Mouse (Mus musculus) midbrain, embryonic 11.5 days (tissue): ENCODE measurements at regions not wholly inside any gene's neighbourhood (a gene's known extent, or its start where the extent isn't known, plus 50 kb on each side); places are given as distances from the start of the nearest gene placed in this dataset.

ENCODE experiments used
- ATAC-seq: fragments of 200-750 bp; cut with Nextera tagmentation; 2 replicates; pipeline ENCODE4 v1.8.0; 2017; ENCODE audit warnings: moderate TSS enrichment, moderate library complexity; ENCODE audit not compliant: low FRiP score
- DNase-seq: peaks from one replicate; pipeline ENCODE4 v3.0.0; 2015; ENCODE audit warnings: low spot score; ENCODE audit errors: missing footprints
- H3K27ac ChIP-seq: fragments of 300-500 bp; sonication (generic); 2 replicates; pipeline ENCODE4 v1.5.1; 2014; ENCODE audit warnings: low read depth, low read length
- H3K27me3 ChIP-seq: fragments of 300-500 bp; sonication (generic); 2 replicates; pipeline ENCODE4 v1.6.1; 2014; ENCODE audit warnings: mild to moderate bottlenecking, low read length, moderate library complexity, mixed read lengths; ENCODE audit not compliant: control insufficient read depth, insufficient read depth
- H3K36me3 ChIP-seq: fragments of 300-500 bp; sonication (generic); 2 replicates; pipeline ENCODE4 v1.6.1; 2014; ENCODE audit warnings: mild to moderate bottlenecking, low read length, moderate library complexity, mixed read lengths; ENCODE audit not compliant: control insufficient read depth, insufficient read depth
- H3K4me1 ChIP-seq: fragments of 300-500 bp; sonication (generic); 2 replicates; pipeline ENCODE4 v1.6.1; 2014; ENCODE audit warnings: low read length; ENCODE audit not compliant: control insufficient read depth, insufficient read depth
- H3K4me2 ChIP-seq: fragments of 300-500 bp; sonication (generic); 2 replicates; pipeline ENCODE4 v1.6.1; 2014; ENCODE audit warnings: mild to moderate bottlenecking, moderate library complexity
- H3K4me3 ChIP-seq: fragments of 300-500 bp; sonication (generic); 2 replicates; pipeline ENCODE4 v1.5.1; 2014; ENCODE audit warnings: low read depth, low read length
- H3K9ac ChIP-seq: fragments of 300-500 bp; sonication (generic); 2 replicates; pipeline ENCODE4 v1.6.1; 2014; ENCODE audit warnings: low read length
- H3K9me3 ChIP-seq: fragments of 300-500 bp; sonication (generic); 2 replicates; pipeline ENCODE4 v1.6.1; 2016; ENCODE audit warnings: low read length; ENCODE audit not compliant: control insufficient read depth
- WGBS: fragments of 180-500 bp; shearing (Covaris S2); extraction: QIAGEN DNeasy Blood & Tissue Kit; methylation state at CpG from one replicate; pipeline ENCODE4 v1.1.7; 2014; 5-methylcytosine and 5-hydroxymethylcytosine counted together

DNA sequence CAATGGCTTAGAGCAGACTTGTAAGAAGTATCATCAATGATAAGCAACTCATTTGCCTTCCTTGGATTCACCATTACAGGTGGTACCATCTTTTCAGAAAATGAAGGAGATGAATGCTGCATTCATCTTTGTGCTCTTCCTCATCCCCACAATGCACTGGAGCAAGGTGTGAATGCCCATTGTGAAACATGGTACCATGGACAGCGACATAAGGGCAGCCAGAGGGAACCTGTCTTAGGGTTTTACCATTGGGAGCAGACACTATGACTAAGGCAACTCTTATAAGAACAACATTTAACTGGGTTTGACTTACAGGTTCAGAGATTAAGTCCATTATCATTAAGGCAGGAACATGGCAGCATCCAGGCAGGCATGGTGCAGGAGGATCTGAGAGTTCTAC lies 60.1 kb upstream of the Kcnj6 start:
- H3K4me3 ChIP-seq: no peak overlapping the region

DNA sequence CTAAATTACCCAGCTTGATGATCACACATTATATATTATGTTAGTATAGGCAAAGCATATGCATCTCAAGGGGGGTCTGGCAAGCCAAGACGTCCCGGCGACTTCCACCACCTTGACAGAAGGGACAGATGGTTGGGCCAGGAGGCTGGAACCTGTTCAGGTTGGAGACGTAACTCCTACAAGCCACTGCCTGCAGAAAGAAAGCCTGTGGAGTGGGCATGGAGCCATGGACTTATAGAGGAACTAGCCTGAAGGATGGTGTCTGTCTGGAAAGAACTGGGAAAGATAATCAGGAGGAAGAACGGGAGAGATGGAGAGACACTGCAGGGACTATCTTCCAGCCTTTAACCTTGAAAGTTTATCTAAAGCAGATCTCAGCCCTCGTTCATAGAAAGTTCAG lies 66.9 kb upstream of the Kcnj6 start:
- ATAC-seq (no peak), DNase-seq (no peak)
- no peak overlapping the region for H3K4me3 ChIP-seq
- no peak overlapping the region for H3K27ac ChIP-seq
- H3K9ac ChIP-seq: no peak overlapping the region
- H3K4me1 ChIP-seq: no peaks in the 10 kb centered on the region
- no peaks in the 10 kb centered on the region for H3K9me3 ChIP-seq
- no peaks in the 10 kb centered on the region for H3K36me3 ChIP-seq
- H3K4me2 ChIP-seq: no peak overlapping the region
- H3K27me3 ChIP-seq: no peaks in the 10 kb centered on the region
- 88% methylated on average over 6 of the region's 6 CpGs for WGBS

More for the DNA sequence above, 60.1 kb upstream of the Kcnj6 start:
- WGBS: 29% methylated on average over 1 of the region's 1 CpGs
- Histone ChIP-seq H3K9me3 (peaks cover under 1% of the 10 kb centered on the region; the same call in 1 of the 2 replicates), H3K9ac (no peak overlapping the region), H3K4me2 (no peak overlapping the region), H3K27me3 (no peaks in the 10 kb centered on the region), H3K27ac (no peak overlapping the region), H3K36me3 (no peaks in the 10 kb centered on the region), H3K4me1 (no peaks in the 10 kb centered on the region)
- ATAC-seq (no peak), DNase-seq (no peak)

DNA sequence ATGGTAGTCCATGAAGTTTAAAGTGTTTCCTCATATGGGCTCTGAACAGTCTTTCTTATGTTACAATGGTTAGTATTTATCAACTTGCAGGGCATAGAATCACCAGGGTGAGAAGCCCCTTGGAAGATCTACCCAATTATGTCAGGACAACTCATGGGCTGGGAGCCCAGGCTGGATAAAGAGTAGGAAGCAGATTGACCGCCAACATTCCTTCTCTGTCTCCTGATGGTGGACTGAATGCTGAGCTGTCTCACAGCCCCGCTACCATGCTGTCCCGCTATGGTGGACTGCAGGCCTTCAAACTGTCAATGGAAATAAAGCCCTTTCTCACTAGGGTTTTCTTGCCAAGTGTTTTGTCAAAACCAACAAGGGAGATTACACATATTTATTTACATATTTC lies 69.2 kb upstream of the Kcnj6 start:
- ATAC-seq (no peak), DNase-seq (no peak)
- no peaks in the 10 kb centered on the region for H3K36me3 ChIP-seq
- no peaks in the 10 kb centered on the region for H3K27me3 ChIP-seq
- no peaks in the 10 kb centered on the region for H3K4me1 ChIP-seq
- H3K4me3 ChIP-seq: no peak overlapping the region
- no peak overlapping the region for H3K9ac ChIP-seq
- H3K4me2 ChIP-seq: no peak overlapping the region
- 93% methylated on average over 3 of the region's 3 CpGs for WGBS
- H3K27ac ChIP-seq: no peak overlapping the region
- H3K9me3 ChIP-seq: no peaks in the 10 kb centered on the region

DNA sequence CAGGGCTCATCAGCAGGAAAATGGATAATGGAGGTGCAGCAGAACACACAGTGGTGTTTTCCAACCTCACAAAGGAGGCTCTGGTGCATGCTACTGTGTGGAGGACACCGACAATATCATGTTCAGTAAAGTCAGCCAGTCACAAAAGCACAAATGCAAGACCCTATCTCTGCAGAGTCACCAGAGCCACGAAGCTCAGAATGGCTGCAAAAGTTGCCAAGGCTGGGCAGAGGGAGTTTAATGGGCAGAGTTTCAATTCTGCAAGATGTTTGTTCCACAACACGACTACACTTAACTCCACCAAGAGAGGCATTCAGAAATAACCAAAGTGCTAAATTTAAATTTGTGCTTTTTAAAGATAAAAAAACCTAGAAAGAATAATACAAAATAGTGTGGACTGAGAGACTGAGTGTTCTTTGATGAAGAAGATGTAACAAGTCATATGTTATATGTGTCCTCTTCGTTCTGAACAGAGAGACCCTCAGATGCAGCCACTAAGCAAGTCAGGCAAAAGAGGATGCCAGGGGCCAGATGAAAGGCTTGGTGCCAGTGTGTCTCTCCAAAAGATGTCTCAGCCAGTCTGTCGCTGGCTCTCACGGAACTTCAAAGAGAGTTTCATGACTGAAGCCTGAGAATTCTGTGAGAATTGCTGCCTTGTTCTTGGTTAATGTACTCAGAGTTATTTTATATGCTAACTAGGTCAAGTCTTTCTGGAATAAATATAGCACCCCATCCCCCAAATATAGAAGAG lies 95.1 kb upstream of the Kcnj6 start:
- H3K27ac ChIP-seq: no peak overlapping the region
- 75% methylated on average over 6 of the region's 6 CpGs for WGBS
- H3K4me2 ChIP-seq: no peak overlapping the region
- H3K4me1 ChIP-seq: no peaks in the 10 kb centered on the region
- no peaks in the 10 kb centered on the region for H3K9me3 ChIP-seq
- no peak overlapping the region for H3K4me3 ChIP-seq
- ATAC-seq (no peak), DNase-seq (no peak)
- H3K9ac ChIP-seq: no peak overlapping the region
- no peaks in the 10 kb centered on the region for H3K36me3 ChIP-seq
- H3K27me3 ChIP-seq: no peaks in the 10 kb centered on the region

DNA sequence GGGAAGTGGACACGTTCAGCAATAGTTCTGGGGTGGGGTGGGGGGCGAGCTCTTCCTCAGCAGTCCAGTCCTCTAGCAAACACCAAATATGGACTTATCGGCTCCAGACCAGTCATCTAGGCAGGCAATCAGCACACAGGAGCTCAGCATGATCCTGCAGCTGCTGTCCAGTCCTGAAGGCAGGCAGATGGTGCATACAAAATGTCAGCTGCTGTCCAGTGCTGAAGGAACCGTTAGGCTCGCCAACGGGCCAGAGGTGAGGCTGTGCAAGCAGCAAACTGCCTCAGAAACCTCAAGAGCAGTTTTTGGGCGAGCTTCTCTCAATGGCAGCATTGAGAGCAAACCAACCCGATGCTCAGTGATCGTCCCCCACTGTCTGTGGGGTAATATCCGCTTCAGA lies 96.3 kb upstream of the Kcnj6 start:
- 29% methylated on average over 10 of the region's 10 CpGs for WGBS
- H3K4me2 ChIP-seq: no peak overlapping the region
- no peak overlapping the region for H3K4me3 ChIP-seq
- no peaks in the 10 kb centered on the region for H3K9me3 ChIP-seq
- H3K36me3 ChIP-seq: no peaks in the 10 kb centered on the region
- 0 out of 2 replicates have a peak, but pooled peaks have one; percentile 42 for ATAC-seq
- H3K27me3 ChIP-seq: no peaks in the 10 kb centered on the region
- no peak overlapping the region for H3K9ac ChIP-seq
- no peaks in the 10 kb centered on the region for H3K4me1 ChIP-seq
- DNase-seq: no peak
- H3K27ac ChIP-seq: no peak overlapping the region

DNA sequence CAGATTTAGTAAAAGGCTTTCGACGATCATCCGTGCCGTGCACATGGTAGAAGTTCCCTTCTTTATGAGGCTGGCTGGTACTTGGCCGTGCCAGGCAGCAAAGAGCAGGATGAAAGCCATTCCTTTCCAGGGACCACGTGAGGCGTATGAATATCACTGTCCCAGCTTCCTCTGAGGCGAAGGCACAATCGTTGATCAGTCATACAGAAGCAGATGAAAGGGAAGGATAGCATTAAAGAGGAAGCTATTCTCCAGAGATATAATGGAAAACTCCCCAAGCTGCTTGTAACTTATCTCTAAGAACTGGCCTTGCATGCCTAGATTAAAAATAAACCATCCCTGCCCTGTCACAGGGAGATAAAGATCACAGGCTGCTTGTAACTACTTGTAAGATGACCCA lies 103.5 kb upstream of the Kcnj6 start:
- no peak for ATAC-seq
- H3K4me1 ChIP-seq: no peaks in the 10 kb centered on the region
- H3K27me3 ChIP-seq: no peaks in the 10 kb centered on the region
- no peak overlapping the region for H3K27ac ChIP-seq
- no peak for DNase-seq
- H3K36me3 ChIP-seq: no peaks in the 10 kb centered on the region
- H3K4me2 ChIP-seq: no peak overlapping the region
- H3K9ac ChIP-seq: no peak overlapping the region
- H3K4me3 ChIP-seq: no peak overlapping the region
- no peaks in the 10 kb centered on the region for H3K9me3 ChIP-seq
- WGBS: 84% methylated on average over 9 of the region's 9 CpGs

DNA sequence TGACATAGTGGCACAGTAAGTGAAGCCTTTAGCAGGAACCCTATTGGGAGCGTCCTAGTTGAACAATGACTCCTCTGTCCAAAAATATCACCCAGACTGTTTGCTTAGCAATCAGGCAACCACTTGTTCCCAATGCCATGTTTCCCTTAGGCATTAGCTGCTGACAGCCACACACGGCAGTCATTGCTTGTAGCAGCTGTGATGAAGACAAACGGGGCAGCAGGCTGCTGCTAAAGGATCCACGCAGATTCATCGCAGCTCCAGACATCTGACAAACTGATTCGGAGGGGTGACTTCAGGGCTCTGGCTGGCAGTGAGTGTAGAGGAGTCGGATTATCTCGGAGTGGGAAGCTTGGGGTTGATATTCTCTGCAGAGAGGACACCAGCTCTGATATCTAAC lies 120.0 kb upstream of the Kcnj6 start:
- Histone ChIP-seq H3K4me3 (no peak overlapping the region), H3K9ac (no peak overlapping the region), H3K9me3 (no peaks in the 10 kb centered on the region), H3K27me3 (no peaks in the 10 kb centered on the region), H3K4me1 (no peaks in the 10 kb centered on the region), H3K4me2 (no peak overlapping the region), H3K27ac (no peak overlapping the region), H3K36me3 (no peaks in the 10 kb centered on the region)
- ATAC-seq (no peak), DNase-seq (no peak)
- 70% methylated on average over 8 of the region's 8 CpGs for WGBS

DNA sequence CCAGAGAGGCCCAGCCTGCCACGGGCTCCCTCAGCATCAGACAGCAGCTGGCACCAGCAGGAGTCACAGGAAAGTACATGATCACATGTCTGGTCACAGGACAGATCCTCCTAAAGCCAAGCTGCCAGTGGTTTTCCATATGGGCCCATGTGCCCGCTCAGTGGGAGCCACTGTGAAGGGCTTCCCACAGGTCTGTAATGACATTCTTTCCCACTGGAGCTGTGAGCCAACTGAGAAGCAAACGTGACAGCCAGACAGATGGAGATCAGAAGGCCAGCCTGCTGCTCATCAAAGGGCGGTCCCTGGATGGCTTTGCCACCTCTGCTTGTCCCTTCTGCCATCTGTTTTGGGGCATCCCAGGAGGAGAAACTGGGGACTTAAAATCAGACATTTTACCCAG lies 121.8 kb upstream of the Kcnj6 start:
- H3K4me3 ChIP-seq: no peak overlapping the region
- no peak overlapping the region for H3K9ac ChIP-seq
- H3K27me3 ChIP-seq: no peaks in the 10 kb centered on the region
- ATAC-seq (no peak), DNase-seq (no peak)
- no peaks in the 10 kb centered on the region for H3K4me1 ChIP-seq
- WGBS: 78% methylated on average over 4 of the region's 4 CpGs
- no peak overlapping the region for H3K27ac ChIP-seq
- H3K4me2 ChIP-seq: no peak overlapping the region
- H3K9me3 ChIP-seq: no peaks in the 10 kb centered on the region
- H3K36me3 ChIP-seq: no peaks in the 10 kb centered on the region

DNA sequence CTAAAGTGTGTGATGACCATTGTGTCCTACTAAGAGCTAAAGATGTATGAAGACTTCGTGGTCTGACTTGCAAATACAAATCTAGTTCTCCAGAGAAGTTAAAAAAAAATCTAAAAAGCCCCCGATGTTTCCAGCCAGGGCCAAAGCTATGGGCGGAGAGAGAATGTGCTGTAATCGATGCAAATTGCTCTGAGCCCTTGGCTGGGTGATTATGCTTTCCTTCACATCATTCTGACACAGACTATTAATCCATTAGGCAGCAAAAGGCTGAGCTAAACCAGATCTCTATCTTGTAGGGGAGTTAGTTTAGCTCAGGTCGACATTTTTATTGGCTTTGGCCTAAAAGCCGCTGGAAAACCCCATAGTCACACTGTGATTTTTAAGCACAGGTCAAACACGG lies 124.5 kb upstream of the Kcnj6 start:
- H3K4me2 ChIP-seq: no peak overlapping the region
- ATAC-seq (no peak), DNase-seq (no peak)
- H3K4me3 ChIP-seq: no peak overlapping the region
- H3K9me3 ChIP-seq: no peaks in the 10 kb centered on the region
- H3K4me1 ChIP-seq: no peaks in the 10 kb centered on the region
- H3K27ac ChIP-seq: no peak overlapping the region
- H3K9ac ChIP-seq: no peak overlapping the region
- no peaks in the 10 kb centered on the region for H3K36me3 ChIP-seq
- WGBS: 72% methylated on average over 7 of the region's 7 CpGs
- no peaks in the 10 kb centered on the region for H3K27me3 ChIP-seq
